Mouse (Mus musculus): ENCODE measurements around the gene Tstd1.

The Tstd1 gene

DNA sequence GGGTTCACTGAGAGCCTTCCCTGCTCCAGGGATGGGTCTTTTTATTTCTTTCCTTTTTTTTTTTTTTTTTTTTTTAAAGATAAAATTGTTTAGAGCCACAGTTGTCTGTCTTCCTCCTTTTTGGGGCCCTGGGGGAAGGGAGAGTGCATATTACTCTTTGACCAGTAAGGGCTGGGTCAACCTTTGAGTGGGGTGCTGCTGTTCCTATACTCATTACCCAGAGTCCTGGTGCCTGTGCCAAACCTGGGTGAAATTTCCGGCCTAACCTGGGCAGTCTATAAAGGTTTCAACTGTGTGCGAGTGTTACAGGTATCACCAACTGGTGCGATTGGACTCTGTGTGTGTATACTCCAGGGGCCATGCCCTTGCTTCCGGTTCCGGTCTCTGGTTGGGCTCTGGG is at the start of gene Tstd1:
Tstd1 (plus strand) TSS at position 213 of the 400 bp plus-strand sequence.
- DNase-seq (ENCODE audit: low spot score), result no peak

DNA sequence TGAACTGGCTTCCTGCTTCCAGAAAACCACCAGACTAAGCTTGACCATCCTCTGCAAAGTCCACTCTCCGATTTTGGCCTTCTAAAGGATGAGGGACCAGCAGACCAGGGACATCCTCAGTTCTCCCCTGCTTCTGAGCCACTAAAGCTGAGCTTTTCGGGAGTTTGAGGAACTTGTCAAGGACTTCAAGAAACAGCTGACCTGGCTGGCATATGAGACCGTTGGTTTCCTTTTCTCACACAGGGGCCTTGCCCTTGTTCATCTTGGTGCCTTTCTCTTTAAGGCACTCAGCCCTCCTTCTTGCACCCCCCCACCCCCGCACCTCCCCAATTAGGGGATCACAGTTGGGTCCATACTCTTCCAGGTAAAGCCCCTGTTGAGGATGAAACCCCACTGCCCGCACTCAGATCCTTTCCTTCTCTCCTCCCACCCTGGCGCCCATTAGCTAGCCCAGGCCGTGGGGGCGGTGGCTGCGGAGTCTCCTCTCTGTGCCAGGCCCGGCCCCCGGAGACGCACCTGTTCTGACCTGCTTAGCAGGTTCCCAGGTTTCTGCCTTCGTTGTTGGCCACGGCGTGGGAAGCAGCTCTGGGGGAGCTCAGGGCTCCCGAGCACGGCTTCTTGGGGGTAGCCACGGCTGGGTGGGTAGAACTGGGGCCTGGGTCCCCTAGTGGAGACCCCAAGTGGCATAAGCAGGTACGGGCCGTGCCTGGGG is 48.7 kb upstream of the Tstd1 start, which contains the start of gene Nectin4:
Nectin4 (plus strand) TSS at position 255 of the 712 bp plus-strand sequence.
- DNase-seq (ENCODE audit: low spot score), result no peak

GRCm38 (mm10) chr1:171372880-171373279 is 45.8 kb upstream of the Tstd1 start:
- no peak for DNase-seq (ENCODE audit: low spot score)

DNA sequence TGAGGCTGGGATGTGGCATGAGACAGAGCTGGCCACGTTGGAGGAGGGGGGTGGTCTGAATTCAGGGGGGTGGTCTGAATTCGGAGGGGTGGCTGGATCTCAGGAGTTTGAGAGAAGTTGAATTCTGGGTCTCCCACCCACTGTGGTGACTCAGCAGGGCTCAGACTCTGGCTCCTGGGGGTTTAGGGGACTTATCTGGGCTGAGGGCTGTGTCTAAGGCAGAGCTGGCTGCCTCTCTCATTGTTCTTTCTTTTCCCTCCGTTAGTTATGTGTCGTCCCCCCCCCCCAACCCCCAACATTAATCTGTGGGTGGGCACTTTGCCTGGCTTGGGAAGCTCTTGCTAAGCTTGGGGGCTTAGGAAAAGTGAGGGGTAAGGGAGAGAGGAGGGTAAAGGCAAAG is 44.7 kb upstream of the Tstd1 start:
- no peak for DNase-seq (ENCODE audit: low spot score)

- DNase-seq (ENCODE audit: low spot score), result no peak
These were observed 43.0 kb upstream of the Tstd1 start for GRCm38 (mm10) chr1:171375646-171376097.

DNA sequence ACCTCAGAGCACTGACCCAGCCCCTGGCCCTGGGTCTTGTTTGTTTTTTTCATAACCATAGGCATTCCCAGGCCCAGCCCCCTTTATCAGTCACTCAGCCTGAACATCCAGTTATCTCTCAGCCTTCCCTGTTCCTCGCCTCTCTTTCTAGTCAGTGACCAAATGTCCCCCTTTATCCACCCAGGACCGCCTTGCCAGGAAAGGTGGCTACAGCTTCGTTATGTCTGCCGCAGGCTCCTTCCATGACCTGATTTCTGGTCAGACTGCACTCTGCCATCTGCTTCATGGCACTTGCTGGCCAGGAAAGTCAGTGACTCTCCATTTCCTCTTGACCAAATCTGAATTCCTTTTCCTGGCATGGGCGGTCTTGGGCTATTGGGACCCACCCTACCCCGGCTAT is 40.4 kb upstream of the Tstd1 start:
- no peak for DNase-seq (ENCODE audit: low spot score)

DNA sequence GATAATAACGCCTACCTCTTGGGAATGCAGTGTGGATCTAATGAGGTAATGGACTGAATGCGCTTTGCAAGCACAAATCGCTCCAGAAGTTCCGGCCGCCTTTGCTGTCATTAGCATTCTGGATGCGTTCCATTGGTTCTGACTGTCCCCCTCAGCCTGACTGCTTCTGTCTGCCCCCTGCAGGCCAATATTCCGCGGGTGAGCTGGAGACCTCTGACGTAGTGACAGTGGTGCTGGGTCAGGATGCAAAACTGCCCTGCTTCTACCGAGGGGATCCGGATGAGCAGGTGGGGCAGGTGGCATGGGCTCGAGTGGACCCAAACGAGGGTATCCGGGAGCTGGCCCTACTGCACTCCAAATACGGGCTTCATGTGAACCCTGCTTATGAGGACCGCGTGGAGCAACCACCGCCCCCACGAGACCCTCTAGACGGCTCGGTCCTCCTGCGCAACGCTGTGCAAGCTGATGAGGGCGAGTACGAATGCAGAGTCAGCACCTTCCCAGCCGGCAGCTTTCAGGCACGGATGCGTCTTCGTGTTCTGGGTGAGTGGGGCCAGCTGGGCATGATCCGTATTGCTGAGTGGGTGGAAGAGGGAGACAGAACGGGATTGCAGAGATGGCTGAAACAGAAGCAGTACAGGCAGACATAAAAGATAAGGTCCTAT is 38.6 kb upstream of the Tstd1 start:
- DNase-seq (ENCODE audit: low spot score), result no peak

GRCm38 (mm10) chr1:171382096-171382620 is 36.5 kb upstream of the Tstd1 start:
- DNase-seq (ENCODE audit: low spot score), result no peak

GRCm38 (mm10) chr1:171384361-171384760 is 34.3 kb upstream of the Tstd1 start:
- DNase-seq (ENCODE audit: low spot score), result no peak

GRCm38 (mm10) chr1:171385171-171385570 is 33.5 kb upstream of the Tstd1 start:
- no peak for DNase-seq (ENCODE audit: low spot score)

GRCm38 (mm10) chr1:171387099-171387498 is 31.6 kb upstream of the Tstd1 start:
- DNase-seq (ENCODE audit: low spot score), result no peak

DNA sequence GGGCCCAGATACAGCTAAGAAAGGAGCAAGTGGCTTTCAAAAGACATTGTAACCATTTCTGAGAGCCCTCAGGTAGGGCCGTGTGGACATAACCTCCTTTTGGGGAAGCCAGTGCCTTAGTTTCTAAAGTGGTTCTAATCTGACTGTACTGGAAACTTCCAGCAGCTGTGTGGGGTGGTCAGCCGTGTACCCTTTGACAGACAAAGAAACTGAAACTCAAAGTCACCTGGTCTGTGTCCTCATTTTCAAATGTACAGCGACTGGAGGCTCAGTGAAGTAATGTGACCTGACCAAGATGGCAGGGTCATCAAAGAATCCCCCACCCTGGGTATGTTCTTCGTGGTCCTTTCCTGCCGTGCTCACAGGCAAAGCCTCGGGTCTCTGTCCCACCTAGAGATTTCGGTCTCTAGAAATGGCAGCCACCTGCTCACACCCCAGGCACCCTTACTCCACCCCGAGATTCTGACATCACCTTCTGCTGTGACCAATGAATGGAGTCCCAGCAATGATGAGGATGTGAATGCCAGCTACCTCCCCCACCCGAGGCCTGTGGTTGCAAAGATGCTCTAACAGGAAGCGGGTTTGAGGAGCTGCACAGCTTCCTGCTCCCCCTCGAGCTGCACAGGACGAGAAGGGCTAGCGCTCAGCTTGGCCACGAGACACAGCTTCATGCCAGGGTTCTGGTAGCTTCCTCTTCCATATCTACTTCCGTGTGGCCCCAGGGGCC is 30.1 kb upstream of the Tstd1 start, which contains the start of gene Arhgap30:
Arhgap30 (plus strand) TSS at position 579 of the 727 bp plus-strand sequence.
- no peak for DNase-seq (ENCODE audit: low spot score)

DNA sequence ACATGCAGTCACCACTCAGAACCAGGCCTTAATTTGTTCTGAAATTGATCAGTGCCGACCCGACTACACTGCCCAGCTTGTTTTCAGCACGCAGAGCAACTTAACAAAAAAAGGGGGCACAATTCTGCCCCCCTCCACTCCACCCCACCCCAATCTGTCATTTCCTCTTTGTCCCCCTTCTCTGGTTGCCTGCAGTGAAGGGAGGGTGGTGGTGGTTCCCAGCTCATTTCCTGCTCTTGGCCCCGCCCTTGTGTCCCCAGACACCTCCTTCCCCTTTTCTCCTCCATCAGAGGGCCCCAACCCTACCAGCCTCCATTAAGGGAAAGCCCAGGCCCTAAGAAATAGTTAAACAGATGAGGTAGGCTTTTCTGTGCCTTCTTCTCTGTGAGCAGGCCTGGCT is 28.6 kb upstream of the Tstd1 start:
- no peak for DNase-seq (ENCODE audit: low spot score)

- no peak for DNase-seq (ENCODE audit: low spot score)
These were observed 16.9 kb upstream of the Tstd1 start for GRCm38 (mm10) chr1:171401821-171402220.

DNA sequence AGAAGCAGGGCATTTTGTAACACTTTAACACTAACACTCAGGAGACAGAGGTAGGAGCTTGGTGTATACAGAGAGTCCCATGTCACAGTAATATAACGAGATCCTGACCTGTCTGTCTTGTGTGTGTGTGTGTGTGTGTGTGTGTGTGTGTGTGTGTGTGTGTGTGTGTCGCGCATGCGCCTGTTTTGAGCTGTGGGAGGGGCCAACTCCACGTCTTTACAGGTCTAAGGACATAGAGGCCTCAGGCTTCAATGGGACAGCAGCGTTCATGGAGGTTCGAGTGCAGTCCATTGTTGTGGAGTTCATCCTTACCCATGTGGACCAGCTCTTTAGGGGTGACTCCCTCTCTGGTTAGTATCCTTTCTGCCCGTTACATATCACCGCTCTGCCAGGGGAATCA is 15.7 kb upstream of the Tstd1 start:
- no peak for DNase-seq (ENCODE audit: low spot score)

DNA sequence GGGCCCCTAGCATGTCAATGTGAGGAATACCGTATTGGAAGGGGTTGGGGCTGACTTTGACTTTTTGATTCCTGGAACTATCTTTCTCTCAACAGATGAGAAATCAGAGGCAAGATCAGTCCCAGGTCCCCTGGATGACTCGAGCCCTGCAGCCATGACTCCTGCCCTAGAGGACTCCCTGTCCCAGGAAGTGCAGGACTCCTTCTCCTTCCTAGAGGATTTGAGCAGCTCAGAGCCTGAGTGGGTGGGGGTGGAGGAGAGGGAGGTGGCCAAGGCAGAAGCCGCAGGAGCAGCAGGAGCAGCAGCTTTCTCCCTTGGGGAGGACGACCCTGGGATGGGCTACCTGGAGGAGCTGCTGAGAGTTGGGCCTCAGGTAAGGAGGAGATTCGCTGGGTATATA is 11.4 kb upstream of the Tstd1 start:
- no peak for DNase-seq (ENCODE audit: low spot score)

GRCm38 (mm10) chr1:171410231-171410630 is 8.4 kb upstream of the Tstd1 start:
- DNase-seq (ENCODE audit: low spot score), result no peak

DNA sequence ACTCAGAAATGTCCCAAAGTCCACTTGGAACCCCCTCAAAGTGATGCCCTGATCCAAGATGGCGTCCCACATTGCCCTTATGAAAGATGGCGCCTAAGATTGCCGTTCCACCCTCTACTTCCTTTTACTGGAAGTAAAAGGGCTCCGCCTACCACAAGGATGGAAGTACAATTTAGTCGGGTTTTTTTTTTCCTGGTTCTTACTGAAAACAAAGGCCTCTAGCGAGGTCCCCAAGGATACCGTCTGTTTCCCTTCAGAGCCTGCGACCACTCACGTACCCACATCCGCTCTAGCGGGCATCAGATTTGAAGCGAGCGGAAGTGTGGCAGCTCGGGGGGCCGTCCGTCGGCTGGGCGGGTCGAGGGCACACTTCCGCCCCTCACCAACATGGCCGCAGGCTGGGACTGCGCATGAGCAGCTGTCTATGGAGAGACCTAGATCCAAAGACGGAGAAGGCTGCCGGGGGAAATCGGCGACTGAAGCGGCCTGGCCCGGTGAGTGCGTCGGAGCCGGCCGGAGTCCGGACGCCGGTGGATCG is 7.7 kb upstream of the Tstd1 start, which contains the start of gene Usf1:
Usf1 (plus strand) TSS at position 367 of the 538 bp plus-strand sequence.
- DNase-seq (ENCODE audit: low spot score), result peak; percentile 95

DNA sequence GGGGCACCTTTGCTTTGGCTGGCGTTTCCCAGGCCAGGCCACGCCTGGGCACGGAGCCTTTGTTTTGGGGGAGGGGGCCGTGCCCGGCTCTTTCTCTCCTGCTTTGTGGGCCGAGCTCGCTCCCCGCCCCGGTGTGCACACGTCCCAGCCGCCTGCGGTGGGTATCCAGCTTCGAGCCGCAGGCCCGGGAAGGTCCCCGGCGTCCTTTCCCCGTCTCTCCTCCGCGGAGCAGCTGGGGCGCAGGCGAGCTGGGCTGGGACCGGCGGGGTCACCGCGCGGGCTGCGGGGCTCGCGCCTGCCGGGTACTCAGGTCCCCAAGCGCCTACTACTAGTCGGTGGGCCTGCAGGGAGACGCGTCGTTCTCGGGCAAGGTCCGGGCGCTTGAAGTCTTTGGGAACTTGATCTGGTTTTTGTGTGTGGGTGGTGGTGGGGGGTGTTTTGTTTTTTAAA is 7.2 kb upstream of the Tstd1 start:
- no peak for DNase-seq (ENCODE audit: low spot score)

- peak; percentile 42 for DNase-seq (ENCODE audit: low spot score)
These were observed 6.7 kb upstream of the Tstd1 start for GRCm38 (mm10) chr1:171412001-171412441.

DNA sequence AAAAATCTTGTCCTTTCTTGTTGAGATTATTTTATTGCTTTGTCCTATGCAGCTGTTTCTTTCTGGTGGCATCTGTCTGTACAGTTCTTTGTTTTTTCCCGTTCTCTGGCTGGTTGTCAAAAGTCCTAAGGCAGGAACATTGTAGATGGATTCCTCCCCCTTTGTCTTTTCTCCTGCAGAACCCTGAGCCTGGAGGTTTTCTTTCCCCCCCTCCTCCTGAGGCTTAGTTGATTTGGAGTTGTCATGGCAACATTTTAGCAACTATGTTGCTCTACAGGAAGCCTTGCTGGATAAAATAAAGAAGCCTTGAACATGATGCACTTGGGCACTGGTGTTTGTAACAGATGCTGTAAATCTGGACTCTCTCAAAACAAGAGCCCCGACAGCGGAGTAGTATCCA is 6.2 kb upstream of the Tstd1 start:
- peak; percentile 63 for DNase-seq (ENCODE audit: low spot score)

- no peak for DNase-seq (ENCODE audit: low spot score)
These were observed 5.1 kb upstream of the Tstd1 start for GRCm38 (mm10) chr1:171413608-171414007.
